ENCODE assay signal across 8 mouse cellular contexts in genomic region chr5:21543409-21544201, GRCm38 (mm10). TPM values are rescaled to one million over a fixed set of nuclear protein-coding genes. Genes with fewer than 3 reads are reported as not detected.
DNase-seq lines count a peak whose midpoint lies in the region; ATAC-seq and TF ChIP-seq lines count a peak whose summit lies in the region.

TSS of gene Lrrc17 (plus strand) at chr5:21543559.

- H3K4me1 ChIP-seq in kidney, embryonic 14.5 days (ENCODE audit: control insufficient read depth, insufficient read depth, low read length) = no peaks in the 10 kb centered on the region
- H3K4me1 ChIP-seq in embryonic facial prominence, embryonic 15.5 days = peaks cover 25% of the 10 kb centered on the region
- no peaks in the 10 kb centered on the region for H3K4me1 ChIP-seq in lung, postnatal 0 days (ENCODE audit: insufficient read depth, low read depth, low read length)

- intact Hi-C loops in heart, postnatal 14 days (cut with DNase I) = no loop called here

- H3K4me3 ChIP-seq in kidney, embryonic 14.5 days (ENCODE audit: low read length) = peak within 1 kb of the TSS; percentile 38
- peak within 1 kb of the TSS; percentile 49 for H3K4me3 ChIP-seq in embryonic facial prominence, embryonic 15.5 days (replicated peaks)
- H3K4me3 ChIP-seq in lung, postnatal 0 days (ENCODE audit: low read depth, low read length) = peak within 1 kb of the TSS; percentile 32

- H3K27ac ChIP-seq in kidney, embryonic 14.5 days (ENCODE audit: low read depth, low read length) = peak within 1 kb of the TSS; percentile 86
- H3K27ac ChIP-seq in embryonic facial prominence, embryonic 15.5 days (replicated peaks) = peak within 1 kb of the TSS; percentile 95
- peak within 1 kb of the TSS; percentile 62 for H3K27ac ChIP-seq in lung, postnatal 0 days (ENCODE audit: low read length)

- no peak for DNase-seq in kidney, postnatal 25 days
- DNase-seq in heart, postnatal 14 days = peak; percentile 40 to 51
- peak; percentile 86 for DNase-seq in lung, postnatal 0 days (ENCODE audit: low spot score)
- DNase-seq in layer of hippocampus, adult 8-10 months (ENCODE audit: low spot score in 2 of 2) = no peak
- DNase-seq in left cerebral cortex, adult 11 months (ENCODE audit: low spot score) = no peak
- DNase-seq in layer of hippocampus, adult 9-10 months (ENCODE audit: low spot score) = no peak

- H3K36me3 ChIP-seq in kidney, embryonic 14.5 days (ENCODE audit: control insufficient read depth, insufficient read depth, low read length) = no peaks in the 10 kb centered on the region
- H3K36me3 ChIP-seq in embryonic facial prominence, embryonic 15.5 days = no peaks in the 10 kb centered on the region
- H3K36me3 ChIP-seq in lung, postnatal 0 days (ENCODE audit: insufficient read depth, low read length) = no peaks in the 10 kb centered on the region

- TF ChIP-seq EP300 in lung, postnatal 0 days (IDR thresholded peaks at IDR 0.05) = peak; percentile 41; the same call in 1 of the 2 replicates

- peak; percentile 94 for ATAC-seq in kidney, embryonic 14.5 days (ENCODE audit: low FRiP score, low TSS enrichment)
- ATAC-seq in embryonic facial prominence, embryonic 15.5 days (ENCODE audit: insufficient number of reproducible peaks, low FRiP score, low TSS enrichment, low read depth) = peak; percentile 92
- ATAC-seq in lung, postnatal 0 days = peak; percentile 90

- no peak for TF ChIP-seq CTCF in lung, postnatal 0 days (IDR thresholded peaks at IDR 0.05)

- H3K9me3 ChIP-seq in kidney, embryonic 14.5 days (ENCODE audit: control insufficient read depth, low read length) = no peaks in the 10 kb centered on the region
- no peaks in the 10 kb centered on the region for H3K9me3 ChIP-seq in embryonic facial prominence, embryonic 15.5 days (replicated peaks)
- H3K9me3 ChIP-seq in lung, postnatal 0 days (ENCODE audit: low read length) = no peaks in the 10 kb centered on the region

- 19% methylated on average over 17 of the region's 17 CpGs for WGBS in kidney, embryonic 14.5 days
- WGBS in embryonic facial prominence, embryonic 15.5 days = 19% methylated on average over 17 of the region's 17 CpGs
- 37% methylated on average over 17 of the region's 17 CpGs for WGBS in lung, postnatal 0 days

- H3K27me3 ChIP-seq in kidney, embryonic 14.5 days (ENCODE audit: control insufficient read depth, insufficient read depth, low read length) = no peaks in the 10 kb centered on the region
- no peaks in the 10 kb centered on the region for H3K27me3 ChIP-seq in embryonic facial prominence, embryonic 15.5 days
- H3K27me3 ChIP-seq in lung, postnatal 0 days (replicated peaks; ENCODE audit: insufficient read depth, low read length) = no peaks in the 10 kb centered on the region

- H3K4me2 ChIP-seq in kidney, embryonic 14.5 days (replicated peaks; ENCODE audit: low read depth, low read length) = peak within 1 kb of the TSS; percentile 47
- H3K4me2 ChIP-seq in embryonic facial prominence, embryonic 15.5 days (replicated peaks) = peak within 1 kb of the TSS; percentile 45
- H3K4me2 ChIP-seq in lung, postnatal 0 days (replicated peaks; ENCODE audit: low read depth, low read length) = peak within 1 kb of the TSS; percentile 39

- H3K9ac ChIP-seq in kidney, embryonic 14.5 days (ENCODE audit: low read depth, low read length) = peak within 1 kb of the TSS; percentile 47; the same call in 1 of the 2 replicates
- H3K9ac ChIP-seq in embryonic facial prominence, embryonic 15.5 days = peak within 1 kb of the TSS; percentile 41
- H3K9ac ChIP-seq in lung, postnatal 0 days (replicated peaks; ENCODE audit: low read depth) = no peak within 1 kb of the TSS

RNA-seq across cellular contexts. Expression of gene Lrrc17, which starts in this region (rescaled TPM):
- 29.9 and 36.0 TPM in 2 replicates for polyA plus RNA-seq in kidney, embryonic 14.5 days (2014; fragmentation: Nextera tagmentation; extraction: Ambion mirVana)
- 131 and 134 TPM in 2 replicates for polyA plus RNA-seq in embryonic facial prominence, embryonic 15.5 days (2015; fragmentation: Nextera tagmentation; extraction: Ambion mirVana)
- total RNA-seq in heart, postnatal 14 days (2021) = 1 to 10 TPM; 6.3 to 8.4 TPM
- 33.5 and 35.7 TPM in 2 replicates for polyA plus RNA-seq in lung, postnatal 0 days (2015; fragmentation: Nextera tagmentation; extraction: Ambion mirVana)
- total RNA-seq in layer of hippocampus, adult 8-10 months (2022) = under 1 TPM; 0.30 to 0.49 (median 0.40) TPM

Comparison
In these comparisons a context has a peak if more than half of its experiments do, and no peak if none do; other contexts are left out.
1. RNA of gene Lrrc17 (total RNA-seq): 6.3 to 8.4 TPM in heart, postnatal 14 days; 0.30 to 0.49 TPM in layer of hippocampus, adult 8-10 months; every median in the first group is over 4 times any median in the second.
2. DNase-seq: peak in heart, postnatal 14 days (2 of 2) and lung, postnatal 0 days (single experiment); none in kidney, postnatal 25 days (0 of 2), layer of hippocampus, adult 8-10 months (0 of 2), left cerebral cortex, adult 11 months (single experiment) and layer of hippocampus, adult 9-10 months (single experiment).
3. Peak in every context shown above with its lines, with median percentiles within 50 percentile points of each other: ATAC-seq, H3K27ac ChIP-seq, H3K4me2 ChIP-seq and H3K4me3 ChIP-seq.